Mouse (Mus musculus) spleen, postnatal 4 days (tissue): ENCODE results near the gene Slc44a5.

Source experiments
- DNase-seq, 2 experiments: peaks; one replicate each; pipeline ENCODE4 v3.0.0; 2022; ENCODE audit warnings: low spot score in 2 of 2

Gene Slc44a5

DNA sequence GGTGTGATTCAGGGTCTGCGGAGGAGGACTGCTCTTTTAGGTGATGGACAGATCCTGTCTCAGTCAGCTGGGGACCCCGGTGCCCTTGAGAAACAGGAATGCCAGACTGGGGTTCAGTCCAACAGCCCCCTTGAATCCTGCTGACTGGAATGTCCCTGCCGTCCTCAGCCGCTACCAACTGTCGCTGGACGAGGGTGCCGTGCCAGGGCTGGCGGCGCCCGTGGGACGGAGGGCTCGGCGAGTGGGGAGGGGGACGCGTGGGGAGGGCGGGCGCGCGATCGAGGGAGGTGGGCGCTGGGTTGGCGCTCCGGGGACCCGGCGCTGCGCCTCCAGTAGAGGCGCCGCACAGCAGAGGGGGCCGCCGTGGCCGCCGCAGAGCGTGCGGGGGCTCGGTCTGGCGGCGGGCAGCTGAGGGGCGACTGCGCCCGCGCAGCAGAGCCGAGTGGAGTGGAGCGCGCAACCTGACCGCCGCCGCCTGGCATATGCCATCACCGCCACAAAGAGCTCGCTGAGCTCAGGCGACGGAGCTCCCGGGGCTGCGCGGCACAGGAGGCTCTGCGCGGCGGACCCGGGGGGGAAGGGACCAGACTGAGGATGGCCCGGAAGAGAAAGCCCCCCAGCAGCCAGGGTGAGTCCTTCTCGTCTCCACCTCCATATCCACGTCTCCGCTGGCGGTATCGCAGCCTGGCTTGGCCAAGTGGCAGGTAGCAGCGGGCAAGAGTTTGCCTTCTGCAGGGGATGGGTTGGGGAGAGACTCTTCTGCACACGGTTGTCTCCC lies at the start of gene Slc44a5:
TSS of gene Slc44a5 (plus strand) at position 266 of the 778 bp plus-strand sequence.
- DNase-seq: no peak

DNA sequence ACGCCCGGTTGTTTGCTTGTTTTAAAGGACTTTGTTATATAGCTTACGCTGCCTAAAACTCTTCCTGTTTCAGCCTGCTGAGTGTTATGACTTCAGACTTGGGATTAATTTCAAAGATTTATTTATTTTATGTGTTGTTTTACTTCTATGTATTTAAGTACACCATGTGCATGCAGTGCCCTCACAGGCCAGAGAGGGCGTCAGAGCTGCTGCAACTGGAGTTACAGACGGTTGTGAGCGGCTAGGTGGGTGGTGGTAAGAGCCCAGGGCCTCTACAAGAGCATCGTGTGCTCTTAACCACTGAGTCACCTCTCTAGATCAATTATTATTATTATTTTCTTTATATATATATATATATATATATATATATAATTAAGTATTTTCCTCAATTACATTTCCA lies 46.9 kb upstream of the Slc44a5 start:
- no peak for DNase-seq

DNA sequence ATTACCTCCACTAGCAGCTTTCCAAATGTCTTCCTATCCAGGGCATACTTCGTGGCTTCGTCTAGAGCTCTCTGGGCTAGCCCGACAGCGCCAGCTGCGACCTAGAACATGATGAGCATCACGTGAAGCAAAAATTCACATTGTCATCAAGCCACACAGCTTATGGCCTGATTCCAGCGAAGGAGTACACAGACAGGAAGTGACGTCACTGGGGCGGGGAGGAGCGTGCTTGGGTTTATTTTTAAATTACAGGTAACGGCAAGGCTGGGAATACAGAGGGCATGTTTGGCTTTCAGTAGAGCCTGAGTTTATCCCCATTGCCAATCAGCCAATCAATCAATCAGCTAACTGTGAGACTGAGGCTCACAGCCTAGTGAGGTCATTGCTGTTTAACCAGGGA lies 43.7 kb upstream of the Slc44a5 start:
- DNase-seq: no peak

DNA sequence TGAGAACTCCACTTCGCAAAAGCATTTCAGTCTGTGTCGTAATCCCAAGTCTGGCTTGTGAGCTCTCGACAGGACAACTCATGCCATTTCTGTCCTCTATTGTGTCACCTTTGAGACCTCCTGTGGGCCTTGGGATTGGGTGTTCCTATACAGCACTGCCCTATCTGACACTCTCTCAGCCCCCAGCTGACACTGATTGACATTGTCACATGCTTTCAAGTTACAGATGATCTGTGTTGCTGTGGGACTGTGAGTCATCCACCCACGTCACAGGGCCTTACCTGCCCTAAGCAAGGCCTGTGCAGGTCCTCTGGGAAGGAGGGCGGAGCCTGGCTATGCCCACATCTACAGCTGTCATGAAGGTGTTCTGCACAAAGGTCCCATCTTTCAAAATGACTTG lies 40.8 kb upstream of the Slc44a5 start:
- no peak for DNase-seq

DNA sequence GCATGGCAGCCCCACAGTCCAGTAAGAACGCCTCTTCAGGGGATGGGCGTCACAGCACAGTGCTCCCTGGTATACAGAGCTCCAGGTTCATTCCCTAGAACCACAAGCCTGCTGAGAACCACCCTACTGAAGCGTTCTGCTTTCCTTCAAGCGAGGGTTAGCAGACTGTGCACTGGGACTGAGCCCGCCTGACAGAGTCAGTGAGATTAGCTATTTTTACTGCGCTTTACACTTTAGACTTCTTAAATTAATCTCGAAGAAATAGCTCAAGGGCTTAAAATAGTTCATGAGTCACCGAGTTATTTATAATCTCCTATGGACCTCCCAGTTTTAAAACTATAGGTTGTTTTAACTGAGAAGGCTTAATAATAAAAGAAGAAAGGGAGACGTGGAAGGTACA lies 37.4 kb upstream of the Slc44a5 start:
- no peak for DNase-seq

DNA sequence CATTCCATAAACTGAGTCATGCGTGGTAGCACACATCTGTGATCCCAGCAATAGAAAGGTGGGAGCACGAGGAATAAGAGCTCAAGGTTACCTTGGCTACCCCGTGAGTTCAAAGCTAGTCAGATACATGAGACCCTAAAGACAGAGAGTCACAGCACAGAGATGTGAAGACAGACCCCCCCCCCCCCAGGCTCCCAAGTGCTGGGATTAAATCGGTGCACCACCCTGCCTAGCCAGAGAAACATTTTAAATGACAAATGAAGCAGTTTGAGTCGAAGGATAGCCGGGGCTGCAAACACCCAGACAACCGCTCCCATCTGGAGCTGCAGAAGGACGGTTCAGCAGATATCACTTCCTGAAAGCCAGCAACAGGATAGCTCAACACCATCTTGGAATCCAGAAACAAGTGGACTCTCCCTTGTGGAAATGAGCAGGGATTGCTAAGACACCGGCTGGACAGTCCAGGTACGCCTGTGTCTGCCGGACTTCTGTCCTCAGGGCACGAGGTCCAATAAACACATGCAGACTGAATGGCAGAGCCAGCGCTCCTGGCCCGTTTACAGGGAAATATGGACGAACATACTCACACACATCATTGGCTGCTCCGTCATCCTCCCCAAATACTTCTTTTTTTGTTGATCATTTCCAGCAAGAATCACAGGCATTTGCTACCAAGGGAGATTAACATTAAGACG lies 36.0 kb upstream of the Slc44a5 start:
- no peak for DNase-seq

DNA sequence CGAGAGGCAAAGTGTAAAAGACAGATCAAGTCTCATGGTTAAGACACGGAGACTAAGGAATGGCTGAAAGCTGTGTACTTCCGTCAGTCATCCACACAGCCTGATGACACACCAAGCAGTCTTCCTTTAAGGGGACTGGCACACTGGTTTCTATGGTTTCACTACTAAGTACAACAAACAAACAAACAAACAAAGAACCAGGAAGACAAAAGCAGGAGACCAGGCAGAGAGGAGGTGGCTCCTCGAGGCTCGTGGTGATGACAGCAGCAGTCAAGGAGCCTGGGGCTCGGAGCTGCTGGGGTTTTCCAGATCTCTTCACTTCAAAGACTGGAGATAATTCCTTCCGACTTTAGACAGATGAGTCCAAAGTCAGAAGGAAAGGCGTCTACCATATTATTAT lies 33.2 kb upstream of the Slc44a5 start:
- DNase-seq: no peak

DNA sequence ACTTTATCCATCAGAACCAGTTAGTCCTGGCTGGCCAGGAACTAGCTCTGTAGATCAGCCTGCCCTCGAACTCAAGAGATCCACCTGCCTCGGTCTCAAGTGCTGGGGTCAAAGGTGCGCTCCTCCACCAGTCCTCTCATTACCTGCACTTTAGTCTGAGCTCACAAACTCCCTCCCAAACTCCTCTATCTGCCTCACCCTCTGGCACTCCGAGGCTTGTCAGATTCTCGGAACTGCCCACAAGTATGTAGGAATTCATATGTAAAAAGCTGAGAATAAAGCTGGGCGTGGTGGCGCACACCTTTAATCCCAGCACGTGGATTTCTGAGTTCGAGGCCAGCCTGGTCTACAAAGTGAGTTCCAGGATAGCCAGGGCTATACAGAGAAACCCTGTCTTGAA lies 32.8 kb upstream of the Slc44a5 start:
- no peak for DNase-seq

DNA sequence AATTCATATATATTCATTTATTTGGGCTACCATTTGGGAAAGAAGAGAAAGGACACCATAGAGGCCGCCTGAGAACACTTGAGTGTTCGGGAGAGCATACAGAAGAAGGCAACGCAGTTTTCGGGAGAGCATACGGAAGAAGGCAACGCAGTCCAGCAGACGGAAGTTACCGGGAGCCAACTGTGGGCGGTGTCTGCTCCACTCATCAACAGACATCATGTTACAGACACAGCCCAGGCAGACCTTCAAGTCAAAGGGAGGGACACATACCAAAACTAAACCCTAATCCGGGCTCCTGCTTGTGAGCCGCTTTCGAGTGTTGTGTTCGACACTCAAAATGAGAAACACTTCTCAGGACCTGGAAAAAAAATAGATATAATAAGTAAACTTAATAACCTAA lies 31.6 kb upstream of the Slc44a5 start:
- no peak for DNase-seq

DNA sequence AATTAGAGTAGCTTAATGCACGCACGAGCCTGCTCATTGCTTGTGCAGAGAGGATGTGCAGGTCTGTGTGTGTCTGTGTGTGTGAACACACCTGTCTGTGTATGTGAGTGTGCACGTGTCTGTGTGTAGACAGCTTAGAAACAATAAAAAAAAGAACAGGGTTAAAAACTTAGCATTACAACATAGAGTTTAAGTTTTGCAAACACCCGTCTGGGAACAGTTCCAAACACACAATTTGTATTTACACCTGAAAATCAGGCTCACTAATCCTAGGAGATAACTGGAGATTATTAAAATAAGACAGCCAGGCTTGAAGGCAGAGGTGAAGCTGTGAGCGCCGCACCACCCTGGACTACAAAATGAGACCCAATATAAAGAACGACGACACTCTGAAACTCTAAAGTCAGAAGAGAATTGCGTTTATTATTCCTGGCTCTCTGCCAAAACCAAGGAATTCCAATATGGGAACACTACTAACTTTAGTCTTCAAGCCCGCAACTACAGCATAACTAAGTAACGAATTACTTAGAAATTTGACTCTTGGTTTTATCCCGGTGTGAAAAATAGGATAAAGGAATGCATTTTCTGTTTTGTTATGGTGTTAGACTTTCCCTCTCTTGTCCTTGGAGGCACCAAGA lies 30.1 kb upstream of the Slc44a5 start:
- DNase-seq: no peak

DNA sequence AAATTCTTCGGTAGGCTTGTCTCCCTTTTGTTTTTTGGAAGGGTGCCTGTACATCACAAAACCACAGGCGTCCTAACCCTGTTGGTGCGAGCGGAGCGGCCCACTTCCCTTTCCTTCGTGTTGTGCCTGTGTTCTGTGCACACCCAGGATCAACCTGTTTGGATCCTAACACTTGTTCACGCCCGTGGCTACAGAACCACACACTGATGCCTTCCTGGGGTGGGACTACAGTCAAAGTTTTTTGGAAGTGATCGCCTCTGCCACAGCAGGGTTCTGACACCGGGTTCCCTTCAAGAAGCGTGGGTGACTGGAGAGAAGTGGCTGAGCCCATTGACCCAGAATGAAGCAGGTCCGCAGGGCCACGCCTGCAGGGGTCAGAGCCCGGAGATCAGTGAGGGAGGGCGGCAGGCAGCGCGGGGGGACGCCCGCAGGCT lies 29.3 kb upstream of the Slc44a5 start:
- no peak for DNase-seq

DNA sequence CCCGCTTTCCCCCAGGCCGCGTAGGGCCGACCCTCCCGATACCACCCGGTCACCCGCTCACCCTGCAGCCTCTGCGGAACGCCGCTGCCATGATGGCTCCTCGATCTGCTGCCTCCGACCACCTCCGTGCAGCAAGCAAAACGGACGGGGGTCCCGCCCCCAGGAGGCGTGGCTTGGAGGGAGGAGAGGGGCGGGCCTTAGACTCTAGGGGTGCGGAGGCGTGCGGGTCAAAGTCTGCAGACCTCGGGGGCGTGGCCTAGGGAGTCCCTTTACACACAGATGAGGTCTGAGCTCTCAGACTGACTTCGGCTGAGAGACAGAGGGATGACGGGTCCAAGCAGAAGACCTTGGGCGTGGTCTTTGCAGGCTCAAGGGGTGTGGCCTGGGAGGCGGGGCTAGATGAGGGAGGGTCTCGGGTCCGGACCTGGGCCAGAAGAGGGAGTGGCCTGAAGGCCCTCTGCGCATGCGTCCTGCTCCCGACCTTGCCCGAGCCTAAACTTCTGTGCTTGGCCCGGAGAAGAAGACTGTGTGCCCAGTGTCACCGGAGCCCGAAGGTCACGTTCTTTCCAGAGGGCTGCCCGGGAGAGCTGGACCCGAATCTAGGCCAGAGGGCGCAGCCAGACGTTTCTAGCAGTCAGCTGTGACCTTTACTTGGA lies 28.8 kb upstream of the Slc44a5 start, which contains the start of gene Acadm:
TSS of gene Acadm (minus strand) at position 298 of the 656 bp plus-strand sequence.
- peak; percentile 97 to 99 for DNase-seq

DNA sequence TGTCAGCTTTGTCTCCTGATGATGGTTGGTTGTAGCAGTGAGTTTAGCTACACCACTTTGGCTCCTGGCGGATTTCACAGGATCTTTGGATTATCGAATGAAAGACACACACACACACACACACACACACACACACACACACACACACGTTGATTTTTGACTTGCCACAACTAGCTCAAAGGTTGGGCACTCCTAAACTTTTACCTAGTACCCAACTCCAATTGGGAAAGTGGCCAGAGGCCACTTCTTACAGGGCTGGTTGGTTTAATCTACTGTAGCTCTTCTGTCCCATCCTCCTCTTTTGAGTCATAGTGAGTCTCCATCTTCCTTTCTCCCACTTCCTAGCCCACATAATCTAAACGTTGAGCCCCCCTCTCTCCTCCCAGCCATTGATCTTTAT lies 26.0 kb upstream of the Slc44a5 start:
- no peak for DNase-seq

DNA sequence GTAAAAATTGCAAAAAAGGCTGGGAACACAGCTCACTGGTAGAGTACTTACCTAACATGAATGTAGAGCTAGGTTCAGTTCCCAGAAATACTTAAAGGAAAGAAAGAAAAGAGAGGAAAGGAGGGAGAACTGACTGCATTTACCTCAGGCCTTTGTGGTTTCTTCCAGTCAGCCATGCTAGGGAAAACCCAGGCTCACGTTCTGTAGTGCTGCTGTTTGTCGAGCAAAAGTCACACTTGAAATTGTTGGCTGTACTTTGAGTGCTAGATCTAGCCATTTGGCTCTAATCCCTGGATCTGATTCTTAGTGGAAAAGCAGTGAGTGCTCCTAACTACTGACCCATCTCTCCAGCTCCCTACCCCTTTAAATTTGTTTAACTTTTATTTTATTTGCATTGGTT lies 25.1 kb upstream of the Slc44a5 start:
- DNase-seq: no peak

DNA sequence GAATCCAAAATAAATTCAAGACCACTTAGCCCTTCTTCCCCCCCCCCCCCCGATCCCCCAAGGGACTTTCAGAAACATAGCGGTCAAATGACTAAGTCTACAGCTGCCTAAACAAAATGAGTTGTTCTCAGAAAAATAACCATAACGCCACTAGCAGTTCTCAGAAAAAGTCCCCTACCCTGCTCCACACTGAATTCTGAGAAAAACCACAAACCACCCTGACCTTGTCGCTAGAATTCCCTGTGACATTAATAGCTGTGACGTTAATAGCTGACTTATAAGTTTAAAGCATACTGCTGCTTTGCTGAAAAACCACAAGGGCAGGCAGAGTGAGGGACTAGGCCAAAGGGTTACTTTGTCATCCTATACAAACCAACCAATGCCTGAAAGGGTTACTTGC lies 15.3 kb upstream of the Slc44a5 start:
- DNase-seq: no peak

DNA sequence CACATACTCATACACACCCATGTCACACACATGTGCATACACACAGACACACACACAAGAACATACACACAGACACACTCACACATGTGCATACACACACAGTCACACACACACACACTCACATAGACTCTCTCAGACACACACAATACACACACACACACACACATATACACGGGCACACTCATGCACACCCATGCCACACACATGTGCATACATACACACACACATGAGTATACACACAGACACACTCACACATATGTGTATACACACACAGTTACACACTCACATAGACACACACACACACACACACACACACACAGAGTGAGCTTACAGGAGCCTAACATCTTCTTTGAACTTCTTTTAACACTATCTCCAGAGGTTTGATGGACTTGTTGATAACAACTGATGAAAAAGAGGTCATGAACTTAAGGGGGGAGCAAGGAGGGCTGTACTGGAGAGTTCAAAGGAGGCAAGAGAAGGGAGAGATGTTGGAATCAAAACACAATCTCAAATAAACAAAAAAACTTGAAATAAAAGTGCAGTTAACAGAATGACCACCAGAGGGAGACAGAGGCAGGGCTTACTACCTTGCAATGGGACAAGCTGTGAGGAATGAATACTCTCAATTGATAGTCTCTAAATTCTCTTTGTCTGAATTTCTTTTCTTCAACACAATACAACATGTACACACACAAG lies 14.1 kb upstream of the Slc44a5 start:
- DNase-seq: no peak

DNA sequence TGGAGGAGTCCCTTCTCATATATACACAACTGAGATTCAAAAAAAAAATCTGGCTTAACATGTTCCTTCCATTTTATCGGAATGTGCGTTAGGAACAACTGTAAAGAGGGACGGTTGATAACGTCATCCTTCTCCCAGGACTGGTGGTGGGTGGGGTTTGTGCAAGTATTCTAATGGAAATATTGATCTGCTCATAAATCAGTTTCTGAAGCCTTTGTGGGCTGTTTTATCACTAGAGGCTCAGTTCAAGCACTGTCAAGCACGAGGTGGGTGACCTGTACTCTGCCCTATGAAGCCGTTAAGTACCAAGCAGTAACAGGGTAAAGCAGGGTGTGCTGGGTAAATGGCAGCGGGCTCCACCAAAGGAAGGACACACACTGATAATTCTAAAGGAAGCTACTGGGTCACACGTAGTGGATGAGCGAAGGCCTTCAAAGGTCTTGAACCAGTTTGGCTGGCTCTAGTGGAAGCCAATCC lies 13.5 kb upstream of the Slc44a5 start:
- DNase-seq: no peak

DNA sequence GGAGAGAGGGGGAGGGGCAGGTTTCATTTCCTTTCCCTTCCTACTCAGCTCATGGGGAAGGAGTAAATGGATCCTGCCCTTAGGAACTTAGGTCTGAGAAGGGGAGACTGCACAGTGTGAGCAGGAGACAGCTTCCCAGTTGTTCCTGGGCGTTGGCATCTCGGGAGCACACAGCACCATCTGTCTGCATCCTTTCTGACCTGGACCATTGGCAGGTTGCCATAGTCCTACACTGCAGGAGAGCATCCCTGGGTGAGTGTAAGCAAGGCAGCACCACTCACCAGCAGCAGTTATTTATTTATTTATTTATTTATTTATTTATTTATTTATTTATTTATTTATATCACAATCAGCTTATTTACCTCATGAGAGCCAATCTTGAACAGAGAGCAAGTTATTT lies 12.4 kb upstream of the Slc44a5 start:
- DNase-seq: no peak

DNA sequence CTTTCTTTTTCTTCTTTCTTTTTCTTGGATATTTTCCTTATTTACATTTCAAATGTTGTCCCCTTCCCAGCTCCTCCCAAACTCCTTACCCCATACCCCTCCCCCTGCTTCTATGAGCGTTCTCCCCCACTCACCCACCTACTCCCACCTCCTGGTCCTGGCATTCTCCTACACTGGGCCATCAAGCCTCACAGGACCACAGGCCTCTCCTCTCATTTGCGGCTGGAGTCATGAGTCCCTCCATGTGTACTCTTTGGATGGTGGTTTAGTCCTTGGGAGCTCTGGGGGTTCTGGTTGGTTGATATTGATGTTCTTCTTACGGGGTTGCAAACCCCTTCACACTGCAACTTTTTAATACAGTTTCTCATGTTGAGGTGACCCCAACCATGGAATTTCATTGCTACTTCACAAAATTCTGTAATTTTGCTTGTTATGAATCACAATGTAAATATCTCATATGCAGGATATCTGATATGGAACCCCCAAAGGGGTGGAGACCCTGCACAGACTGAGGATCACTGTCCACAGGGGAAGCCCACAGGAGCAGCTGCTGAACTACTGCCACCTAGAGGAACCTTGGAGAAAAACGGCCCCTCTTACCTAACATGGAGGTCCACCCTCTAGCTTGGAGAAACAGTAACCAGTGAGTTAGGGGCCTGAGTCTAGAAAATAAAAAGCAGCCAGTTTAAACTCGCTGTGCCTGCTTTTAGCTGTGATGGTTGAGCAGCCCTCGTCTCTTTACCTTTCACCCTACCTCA lies 11.4 kb upstream of the Slc44a5 start:
- no peak for DNase-seq

DNA sequence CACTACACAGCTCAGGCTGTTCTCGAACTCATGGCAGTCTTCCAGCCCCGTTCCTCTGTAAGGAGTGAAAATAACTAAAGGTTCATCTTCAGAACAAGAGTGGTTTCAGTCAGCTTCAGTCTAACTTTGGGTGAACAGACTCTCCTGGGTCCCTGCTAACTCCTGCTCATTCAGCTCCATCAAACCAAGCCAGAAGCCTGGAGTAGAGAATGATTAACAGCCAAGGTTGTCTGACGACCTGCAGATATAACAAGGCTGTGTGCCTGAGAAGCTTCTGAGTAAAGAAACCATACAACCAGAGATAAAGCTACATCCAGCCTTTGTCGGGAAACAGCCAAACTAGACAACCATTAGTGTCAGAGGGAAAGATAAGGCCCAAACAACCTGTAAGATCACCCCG lies 5.8 kb upstream of the Slc44a5 start:
- DNase-seq: no peak

DNA sequence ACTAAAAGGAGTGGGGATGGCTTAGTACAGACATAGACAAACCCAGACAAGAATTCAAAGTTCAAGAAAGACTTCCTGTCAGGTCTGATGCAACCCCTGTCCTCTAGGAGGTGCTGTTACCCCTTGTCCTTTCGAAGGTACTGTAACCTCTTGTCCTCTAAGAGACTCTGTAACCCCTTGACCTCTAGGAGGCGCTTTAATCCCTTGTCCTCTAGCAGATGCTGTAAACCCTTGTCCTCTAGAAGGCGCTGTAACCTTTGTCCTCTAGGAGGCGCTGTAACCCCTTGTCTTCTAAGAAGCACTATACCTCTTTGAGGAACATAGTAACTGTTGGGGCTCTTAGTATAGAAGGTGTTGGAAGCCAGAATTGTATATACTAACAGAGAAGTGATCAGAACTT lies 4.7 kb upstream of the Slc44a5 start:
- DNase-seq: peak; percentile 66 to 71
